Mouse (Mus musculus) forebrain, embryonic 10.5 days (tissue): ENCODE measurements at regions not wholly inside any gene's neighbourhood (a gene's known extent, or its start where the extent isn't known, plus 50 kb on each side); places are given as distances from the start of the nearest gene placed in this dataset.

Source experiments
- DNase-seq: peaks from one replicate; pipeline ENCODE4 v3.0.0-alpha.2; 2017; ENCODE audit warnings: low spot score; ENCODE audit errors: extremely low spot score
- H3K27ac ChIP-seq: fragments of 300-500 bp; sonication (generic); 2 replicates; pipeline ENCODE4 v1.5.1; 2016; ENCODE audit warnings: mild to moderate bottlenecking
- H3K27me3 ChIP-seq: fragments of 300-500 bp; sonication (generic); 2 replicates; pipeline ENCODE4 v1.6.1; 2016; ENCODE audit warnings: mild to moderate bottlenecking; ENCODE audit not compliant: poor library complexity, severe bottlenecking
- H3K36me3 ChIP-seq: fragments of 300-500 bp; sonication (generic); replicated peaks from 2 replicates; pipeline ENCODE4 v1.6.1; 2016; ENCODE audit warnings: mild to moderate bottlenecking, moderate library complexity
- H3K4me1 ChIP-seq: fragments of 300-500 bp; sonication (generic); 2 replicates; pipeline ENCODE4 v1.6.1; 2016
- H3K4me3 ChIP-seq: fragments of 300-500 bp; sonication (generic); 2 replicates; pipeline ENCODE4 v1.5.1; 2016; ENCODE audit warnings: mild to moderate bottlenecking, moderate library complexity
- H3K9me3 ChIP-seq: fragments of 300-500 bp; sonication (generic); 2 replicates; pipeline ENCODE4 v1.6.1; 2016; ENCODE audit warnings: mild to moderate bottlenecking, moderate library complexity
- WGBS: fragments of 180-500 bp; shearing (Covaris S2); methylation state at CpG from one replicate; pipeline ENCODE4 v1.1.7; 2016; 5-methylcytosine and 5-hydroxymethylcytosine counted together

- H3K9me3 ChIP-seq = no peaks in the 10 kb centered on the region
- H3K36me3 ChIP-seq = no peaks in the 10 kb centered on the region
- H3K4me3 ChIP-seq = no peak overlapping the region
- WGBS = 97% methylated on average over 1 of the region's 1 CpGs
- DNase-seq = no peak
- no peaks in the 10 kb centered on the region for H3K4me1 ChIP-seq
- no peak overlapping the region for H3K27ac ChIP-seq
- H3K27me3 ChIP-seq = no peaks in the 10 kb centered on the region
These were observed 105.4 kb downstream of the Ahr start for GRCm38 (mm10) chr12:35429473-35429872.

- Histone ChIP-seq H3K4me1 (no peaks in the 10 kb centered on the region), H3K27ac (no peak overlapping the region), H3K27me3 (no peaks in the 10 kb centered on the region), H3K4me3 (no peak overlapping the region), H3K36me3 (no peaks in the 10 kb centered on the region), H3K9me3 (no peaks in the 10 kb centered on the region)
- WGBS = 69% methylated on average over 2 of the region's 2 CpGs
- DNase-seq = no peak
These were observed 115.6 kb downstream of the Ahr start for GRCm38 (mm10) chr12:35419206-35419605.

- Histone ChIP-seq H3K9me3 (no peaks in the 10 kb centered on the region), H3K4me3 (no peak overlapping the region), H3K27me3 (no peaks in the 10 kb centered on the region), H3K27ac (no peak overlapping the region), H3K36me3 (no peaks in the 10 kb centered on the region), H3K4me1 (no peaks in the 10 kb centered on the region)
- 81% methylated on average over 4 of the region's 4 CpGs for WGBS
- DNase-seq = no peak
These were observed 116.9 kb downstream of the Ahr start for GRCm38 (mm10) chr12:35417943-35418342.

- Histone ChIP-seq H3K9me3 (no peaks in the 10 kb centered on the region), H3K36me3 (no peaks in the 10 kb centered on the region), H3K4me3 (no peak overlapping the region), H3K27me3 (no peaks in the 10 kb centered on the region), H3K27ac (no peak overlapping the region), H3K4me1 (no peaks in the 10 kb centered on the region)
- DNase-seq = no peak
- WGBS = 75% methylated on average over 5 of the region's 5 CpGs
These were observed 118.3 kb downstream of the Ahr start for GRCm38 (mm10) chr12:35416583-35416982.

GRCm38 (mm10) chr12:35412715-35413114 lies 122.1 kb downstream of the Ahr start:
- Histone ChIP-seq H3K36me3 (no peaks in the 10 kb centered on the region), H3K27ac (no peak overlapping the region), H3K27me3 (no peaks in the 10 kb centered on the region), H3K4me1 (no peaks in the 10 kb centered on the region), H3K4me3 (no peak overlapping the region), H3K9me3 (no peaks in the 10 kb centered on the region)
- no peak for DNase-seq
- WGBS = 86% methylated on average over 3 of the region's 3 CpGs

GRCm38 (mm10) chr12:35408461-35408860 lies 126.4 kb downstream of the Ahr start:
- DNase-seq = no peak
- H3K9me3 ChIP-seq = no peaks in the 10 kb centered on the region
- no peaks in the 10 kb centered on the region for H3K4me1 ChIP-seq
- 87% methylated on average over 3 of the region's 3 CpGs for WGBS
- H3K27ac ChIP-seq = no peak overlapping the region
- no peaks in the 10 kb centered on the region for H3K36me3 ChIP-seq
- no peaks in the 10 kb centered on the region for H3K27me3 ChIP-seq
- no peak overlapping the region for H3K4me3 ChIP-seq

- Histone ChIP-seq H3K4me1 (no peaks in the 10 kb centered on the region), H3K9me3 (no peaks in the 10 kb centered on the region), H3K4me3 (no peak overlapping the region), H3K27me3 (no peaks in the 10 kb centered on the region), H3K27ac (no peak overlapping the region), H3K36me3 (no peaks in the 10 kb centered on the region)
- DNase-seq = no peak
- 93% methylated on average over 3 of the region's 3 CpGs for WGBS
These were observed 126.8 kb downstream of the Ahr start for GRCm38 (mm10) chr12:35408044-35408443.

GRCm38 (mm10) chr12:35401853-35402252 lies 133.0 kb downstream of the Ahr start:
- 78% methylated on average over 2 of the region's 2 CpGs for WGBS

GRCm38 (mm10) chr12:35401219-35401618 lies 133.6 kb downstream of the Ahr start:
- Histone ChIP-seq H3K4me3 (no peak overlapping the region), H3K9me3 (no peaks in the 10 kb centered on the region), H3K27ac (no peak overlapping the region), H3K27me3 (no peaks in the 10 kb centered on the region), H3K36me3 (no peaks in the 10 kb centered on the region), H3K4me1 (no peaks in the 10 kb centered on the region)
- no peak for DNase-seq
- WGBS = 88% methylated on average over 2 of the region's 2 CpGs

More at GRCm38 (mm10) chr12:35401853-35402252, 133.0 kb downstream of the Ahr start:
- no peaks in the 10 kb centered on the region for H3K27me3 ChIP-seq
- DNase-seq = no peak
- H3K4me1 ChIP-seq = no peaks in the 10 kb centered on the region
- no peak overlapping the region for H3K27ac ChIP-seq
- H3K36me3 ChIP-seq = no peaks in the 10 kb centered on the region
- no peaks in the 10 kb centered on the region for H3K9me3 ChIP-seq
- no peak overlapping the region for H3K4me3 ChIP-seq

GRCm38 (mm10) chr12:35395211-35395610 lies 139.6 kb downstream of the Ahr start:
- no peaks in the 10 kb centered on the region for H3K9me3 ChIP-seq
- H3K27ac ChIP-seq = no peak overlapping the region
- H3K4me1 ChIP-seq = no peaks in the 10 kb centered on the region
- no peaks in the 10 kb centered on the region for H3K27me3 ChIP-seq
- DNase-seq = no peak
- no peaks in the 10 kb centered on the region for H3K36me3 ChIP-seq
- WGBS = 91% methylated on average over 1 of the region's 1 CpGs
- H3K4me3 ChIP-seq = no peak overlapping the region

- H3K4me1 ChIP-seq = no peaks in the 10 kb centered on the region
- 81% methylated on average over 2 of the region's 2 CpGs for WGBS
- DNase-seq = no peak
- H3K4me3 ChIP-seq = no peak overlapping the region
- no peaks in the 10 kb centered on the region for H3K9me3 ChIP-seq
- H3K36me3 ChIP-seq = no peaks in the 10 kb centered on the region
- no peak overlapping the region for H3K27ac ChIP-seq
- no peaks in the 10 kb centered on the region for H3K27me3 ChIP-seq
These were observed 142.7 kb downstream of the Ahr start for GRCm38 (mm10) chr12:35392111-35392510.

- no peak for DNase-seq
- 95% methylated on average over 1 of the region's 1 CpGs for WGBS
- no peak overlapping the region for H3K4me3 ChIP-seq
- no peak overlapping the region for H3K27ac ChIP-seq
- H3K9me3 ChIP-seq = no peaks in the 10 kb centered on the region
- no peaks in the 10 kb centered on the region for H3K36me3 ChIP-seq
- H3K4me1 ChIP-seq = no peaks in the 10 kb centered on the region
- H3K27me3 ChIP-seq = no peaks in the 10 kb centered on the region
These were observed 144.6 kb downstream of the Ahr start for GRCm38 (mm10) chr12:35390266-35390665.

- Histone ChIP-seq H3K27ac (no peak overlapping the region), H3K36me3 (no peaks in the 10 kb centered on the region), H3K27me3 (no peaks in the 10 kb centered on the region), H3K4me3 (no peak overlapping the region), H3K4me1 (no peaks in the 10 kb centered on the region), H3K9me3 (no peaks in the 10 kb centered on the region)
- no peak for DNase-seq
These were observed 145.0 kb downstream of the Ahr start for GRCm38 (mm10) chr12:35389839-35390238.

GRCm38 (mm10) chr12:35384211-35384610 lies 150.6 kb downstream of the Ahr start:
- no peaks in the 10 kb centered on the region for H3K4me1 ChIP-seq
- whole genome bisulfite sequencing = 88% methylated on average over 4 of the region's 4 CpGs
- H3K36me3 ChIP-seq = no peaks in the 10 kb centered on the region
- H3K27ac ChIP-seq = no peak overlapping the region
- H3K4me3 ChIP-seq = no peak overlapping the region
- H3K9me3 ChIP-seq = no peaks in the 10 kb centered on the region
- no peaks in the 10 kb centered on the region for H3K27me3 ChIP-seq
- DNase-seq = no peak
